Mouse (Mus musculus): ENCODE results near the gene Tmem160. TPM values are rescaled to one million over a fixed set of nuclear protein-coding genes. Genes with fewer than 3 reads are reported as not detected.

Tmem160 gene
- polyA plus RNA-seq (2012; rRNA removed), result 84.3 and 91.7 TPM in 2 replicates

- DNase-seq (ENCODE audit: extremely low spot score in 1 of 2, low spot score in 1 of 2), result peak; percentile 94
Observed at GRCm38 (mm10) chr7:16452587-16453073, at the start of gene Tmem160. Gene Tmem160, plus strand, starts transcription at chr7:16452779.

GRCm38 (mm10) chr7:16402968-16403948 is 49.3 kb upstream of the Tmem160 start:
- DNase-seq (ENCODE audit: extremely low spot score in 1 of 2, low spot score in 1 of 2), result no peak

- DNase-seq (ENCODE audit: extremely low spot score in 1 of 2, low spot score in 1 of 2), result no peak
Observed at GRCm38 (mm10) chr7:16404315-16405072, 48.1 kb upstream of the Tmem160 start.

GRCm38 (mm10) chr7:16405073-16405455 is 47.5 kb upstream of the Tmem160 start:
- DNase-seq (ENCODE audit: extremely low spot score in 1 of 2, low spot score in 1 of 2), result peak in 1 of 2 experiments; percentile 28

- peak in 1 of 2 experiments; percentile 63 for DNase-seq (ENCODE audit: extremely low spot score in 1 of 2, low spot score in 1 of 2)
Observed at GRCm38 (mm10) chr7:16405516-16406351, 46.8 kb upstream of the Tmem160 start.

- peak in 1 of 2 experiments; percentile 7 for DNase-seq (ENCODE audit: extremely low spot score in 1 of 2, low spot score in 1 of 2)
Observed at GRCm38 (mm10) chr7:16406978-16407377, 45.6 kb upstream of the Tmem160 start.

GRCm38 (mm10) chr7:16411100-16411499 is 41.5 kb upstream of the Tmem160 start:
- DNase-seq (ENCODE audit: extremely low spot score in 1 of 2, low spot score in 1 of 2), result no peak

- DNase-seq (ENCODE audit: extremely low spot score in 1 of 2, low spot score in 1 of 2), result no peak
Observed at GRCm38 (mm10) chr7:16412220-16412896, 40.2 kb upstream of the Tmem160 start.

GRCm38 (mm10) chr7:16412930-16413329 is 39.6 kb upstream of the Tmem160 start:
- DNase-seq (ENCODE audit: extremely low spot score in 1 of 2, low spot score in 1 of 2), result no peak

GRCm38 (mm10) chr7:16415426-16415825 is 37.2 kb upstream of the Tmem160 start:
- DNase-seq (ENCODE audit: extremely low spot score in 1 of 2, low spot score in 1 of 2), result no peak

- DNase-seq (ENCODE audit: extremely low spot score in 1 of 2, low spot score in 1 of 2), result no peak
Observed at GRCm38 (mm10) chr7:16417141-16417771, 35.3 kb upstream of the Tmem160 start.

GRCm38 (mm10) chr7:16418713-16419112 is 33.9 kb upstream of the Tmem160 start:
- no peak for DNase-seq (ENCODE audit: extremely low spot score in 1 of 2, low spot score in 1 of 2)

- DNase-seq (ENCODE audit: extremely low spot score in 1 of 2, low spot score in 1 of 2), result no peak
Observed at GRCm38 (mm10) chr7:16420493-16421118, 32.0 kb upstream of the Tmem160 start.

- DNase-seq (ENCODE audit: extremely low spot score in 1 of 2, low spot score in 1 of 2), result no peak
Observed at GRCm38 (mm10) chr7:16422222-16422856, 30.2 kb upstream of the Tmem160 start.

- no peak for DNase-seq (ENCODE audit: extremely low spot score in 1 of 2, low spot score in 1 of 2)
Observed at GRCm38 (mm10) chr7:16423731-16424130, 28.8 kb upstream of the Tmem160 start.

- no peak for DNase-seq (ENCODE audit: extremely low spot score in 1 of 2, low spot score in 1 of 2)
Observed at GRCm38 (mm10) chr7:16425721-16426120, 26.9 kb upstream of the Tmem160 start.

- peak in 1 of 2 experiments; percentile 83 for DNase-seq (ENCODE audit: extremely low spot score in 1 of 2, low spot score in 1 of 2)
Observed at GRCm38 (mm10) chr7:16426129-16426729, 26.4 kb upstream of the Tmem160 start.
